Mouse (Mus musculus): ENCODE results near the gene F3.

GRCm38 (mm10) chr3:121679443-121679842 is 43.9 kb upstream of the F3 start:
- TF ChIP-seq POLR2A (IDR thresholded peaks at IDR 0.05; ENCODE audit: insufficient read depth, low read length): no peak
- TF ChIP-seq CTCF (IDR thresholded peaks at IDR 0.05; ENCODE audit: low read depth, low read length): no peak

Data from ES-Bruce4 (cell line).